Mouse (Mus musculus): Measurements from ENCODE around the gene Casp6. TPM values are rescaled to one million over a fixed set of nuclear protein-coding genes. Genes with fewer than 3 reads are reported as not detected.
A peak's percentile ranks its signal among the peaks of the same experiment; 100 is the strongest.

The Casp6 gene
- polyA plus RNA-seq, 1 experiment from 2014 or later, result 99.8 TPM

- peaks cover 31% of the 10 kb centered on the region for H3K36me3 ChIP-seq
- H3K9me3 ChIP-seq, result no peaks in the 10 kb centered on the region
- peaks cover 4% of the 10 kb centered on the region; the same call in 1 of the 2 replicates for H3K4me1 ChIP-seq
- H3K27ac ChIP-seq, result no peak overlapping the region
- H3K4me3 ChIP-seq, result no peak overlapping the region
- H3K27me3 ChIP-seq (ENCODE audit: insufficient read depth, poor library complexity, severe bottlenecking), result no peaks in the 10 kb centered on the region
- WGBS, result 89% methylated on average over 3 of the region's 3 CpGs
- DNase-seq (ENCODE audit: low spot score), result no peak
These were observed 8.1 kb upstream of the Casp6 start for GRCm38 (mm10) chr3:129893143-129893542.

- peaks cover 12% of the 10 kb centered on the region for H3K4me1 ChIP-seq
- no peak overlapping the region for H3K4me3 ChIP-seq
- 45% methylated on average over 6 of the region's 6 CpGs for WGBS
- peaks cover 16% of the 10 kb centered on the region for H3K36me3 ChIP-seq
- no peak overlapping the region for H3K27ac ChIP-seq
- DNase-seq (ENCODE audit: low spot score), result no peak
- H3K9me3 ChIP-seq, result no peaks in the 10 kb centered on the region
- H3K27me3 ChIP-seq (ENCODE audit: insufficient read depth, poor library complexity, severe bottlenecking), result no peaks in the 10 kb centered on the region
These were observed 4.6 kb upstream of the Casp6 start for GRCm38 (mm10) chr3:129896591-129896990.

DNA sequence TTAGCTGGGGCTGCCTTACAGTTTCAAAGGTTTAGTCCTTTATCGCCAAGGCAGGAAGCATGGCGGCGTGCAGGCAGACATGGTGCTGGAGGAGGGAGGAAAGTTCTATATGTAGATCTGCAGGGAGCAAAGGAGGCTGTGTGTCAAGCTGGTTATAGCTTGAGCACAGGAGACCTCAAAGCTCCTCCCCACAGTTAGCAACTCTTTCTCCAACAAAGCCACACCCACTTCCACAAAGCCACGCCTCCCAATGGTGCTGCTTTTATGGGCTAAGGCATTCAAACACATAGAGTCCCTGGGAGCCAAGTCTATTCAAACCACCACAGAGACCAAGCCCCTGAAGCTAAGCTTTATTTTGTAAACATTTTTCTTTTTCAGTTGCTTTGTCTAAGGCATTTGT is 2.3 kb upstream of the Casp6 start:
- WGBS, result 60% methylated on average over 4 of the region's 4 CpGs
- no peak overlapping the region for H3K27ac ChIP-seq
- no peak for DNase-seq (ENCODE audit: low spot score)
- peaks cover 30% of the 10 kb centered on the region for H3K4me1 ChIP-seq
- H3K36me3 ChIP-seq, result 0 out of 2 replicates have a peak, but pooled peaks cover 2% of the 10 kb centered on the region
- H3K9me3 ChIP-seq, result no peaks in the 10 kb centered on the region
- H3K27me3 ChIP-seq (ENCODE audit: insufficient read depth, poor library complexity, severe bottlenecking), result no peaks in the 10 kb centered on the region
- H3K4me3 ChIP-seq, result no peak overlapping the region

DNA sequence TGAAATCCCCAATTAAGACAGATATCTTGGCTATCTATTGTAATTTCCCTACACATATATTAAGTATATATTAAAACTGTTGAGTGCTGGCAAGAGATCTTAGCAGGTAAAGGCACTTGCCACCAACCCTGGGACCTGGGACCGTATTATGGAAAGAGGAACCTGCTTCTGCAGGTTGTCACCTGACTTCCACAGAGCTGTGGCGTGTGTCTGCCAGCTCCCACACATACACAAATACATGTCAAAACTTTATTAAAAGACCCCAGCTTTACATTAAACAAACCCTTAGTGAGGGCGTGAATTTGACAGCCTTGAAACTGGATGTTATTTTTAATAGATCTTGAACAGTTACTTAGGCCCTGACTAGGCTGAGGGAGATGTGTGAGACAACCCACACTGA is 2.1 kb downstream of the Casp6 start:
- WGBS, result 85% methylated on average over 3 of the region's 3 CpGs
- Histone ChIP-seq H3K27me3 (ENCODE audit: insufficient read depth, poor library complexity, severe bottlenecking) (no peaks in the 10 kb centered on the region), H3K27ac (no peak overlapping the region), H3K9me3 (no peaks in the 10 kb centered on the region), H3K36me3 (peaks cover 25% of the 10 kb centered on the region), H3K4me1 (peaks cover 27% of the 10 kb centered on the region), H3K4me3 (no peak overlapping the region)
- DNase-seq (ENCODE audit: low spot score), result no peak

GRCm38 (mm10) chr3:129903866-129904265 is 2.6 kb downstream of the Casp6 start:
- peaks cover 30% of the 10 kb centered on the region for H3K36me3 ChIP-seq
- no peaks in the 10 kb centered on the region for H3K9me3 ChIP-seq
- H3K27me3 ChIP-seq (ENCODE audit: insufficient read depth, poor library complexity, severe bottlenecking), result no peaks in the 10 kb centered on the region
- no peak for DNase-seq (ENCODE audit: low spot score)
- H3K27ac ChIP-seq, result no peak overlapping the region
- H3K4me3 ChIP-seq, result no peak overlapping the region
- peaks cover 27% of the 10 kb centered on the region for H3K4me1 ChIP-seq
- 80% methylated on average over 8 of the region's 8 CpGs for WGBS

DNA sequence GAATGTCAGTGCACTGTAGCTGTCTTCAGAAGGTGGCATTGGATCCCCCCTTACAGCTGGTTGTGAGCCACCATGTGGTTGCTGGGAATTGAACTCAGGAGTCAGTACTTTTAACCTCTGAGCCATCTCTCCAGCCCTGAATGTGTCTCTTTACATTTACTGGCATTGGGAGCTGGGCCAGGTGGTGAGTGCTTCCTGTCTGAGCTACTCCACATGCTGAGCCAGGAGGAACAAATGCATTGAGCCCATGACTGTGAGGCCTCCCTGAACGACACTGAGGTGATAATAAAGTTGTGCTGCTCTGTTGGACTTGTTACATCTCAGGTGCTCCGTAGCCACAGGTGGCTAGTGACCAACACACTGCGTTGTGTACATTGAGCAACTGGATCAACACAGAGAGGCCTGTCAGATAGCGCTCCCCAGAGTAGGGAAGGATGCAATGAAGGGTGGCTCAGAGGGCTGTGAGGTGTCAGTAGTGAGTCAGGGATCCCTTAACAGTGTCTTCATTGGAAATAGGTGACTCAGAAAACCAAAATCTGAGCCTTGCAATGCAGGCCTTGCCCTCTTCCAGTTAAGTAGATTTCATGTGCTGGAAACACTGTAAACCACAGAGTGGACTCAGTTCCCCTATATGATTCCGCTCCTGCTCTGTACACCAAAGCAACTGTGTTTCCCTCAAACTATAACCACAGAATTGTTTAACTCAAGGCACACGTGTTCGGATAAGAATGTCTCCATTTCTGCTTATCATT is 3.3 kb downstream of the Casp6 start:
- WGBS, result 79% methylated on average over 7 of the region's 7 CpGs
- Histone ChIP-seq H3K36me3 (peaks cover 37% of the 10 kb centered on the region), H3K27me3 (ENCODE audit: insufficient read depth, poor library complexity, severe bottlenecking) (no peaks in the 10 kb centered on the region), H3K27ac (no peak overlapping the region), H3K4me3 (no peak overlapping the region), H3K4me1 (peaks cover 27% of the 10 kb centered on the region), H3K9me3 (no peaks in the 10 kb centered on the region)
- DNase-seq (ENCODE audit: low spot score), result no peak

- Histone ChIP-seq H3K4me1 (no peaks in the 10 kb centered on the region), H3K27me3 (ENCODE audit: insufficient read depth, poor library complexity, severe bottlenecking) (no peaks in the 10 kb centered on the region), H3K27ac (no peak overlapping the region), H3K36me3 (peaks cover 80% of the 10 kb centered on the region), H3K4me3 (no peak overlapping the region), H3K9me3 (no peaks in the 10 kb centered on the region)
- 91% methylated on average over 14 of the region's 14 CpGs for WGBS
- DNase-seq (ENCODE audit: low spot score), result peak; percentile 57
These were observed 10.8 kb downstream of the Casp6 start for GRCm38 (mm10) chr3:129912025-129912424.

DNA sequence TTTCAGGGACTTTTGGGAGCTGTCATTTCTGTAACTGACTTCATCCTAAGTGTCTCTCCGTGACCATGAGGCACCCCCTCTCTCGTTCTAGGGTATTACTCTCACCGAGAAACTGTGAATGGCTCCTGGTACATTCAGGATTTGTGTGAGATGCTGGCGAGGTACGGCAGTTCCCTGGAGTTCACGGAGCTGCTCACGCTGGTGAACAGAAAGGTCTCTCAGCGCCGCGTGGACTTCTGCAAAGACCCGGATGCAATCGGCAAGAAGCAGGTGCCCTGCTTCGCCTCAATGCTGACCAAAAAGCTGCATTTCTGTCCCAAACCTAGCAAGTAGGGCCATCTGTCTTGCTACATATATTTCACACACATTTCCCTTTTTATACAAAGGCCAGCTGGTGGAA is 12.0 kb downstream of the Casp6 start:
- H3K4me3 ChIP-seq, result no peak overlapping the region
- H3K27ac ChIP-seq, result no peak overlapping the region
- 91% methylated on average over 13 of the region's 13 CpGs for WGBS
- H3K27me3 ChIP-seq (ENCODE audit: insufficient read depth, poor library complexity, severe bottlenecking), result no peaks in the 10 kb centered on the region
- DNase-seq (ENCODE audit: low spot score), result peak; percentile 58
- H3K9me3 ChIP-seq, result no peaks in the 10 kb centered on the region
- H3K36me3 ChIP-seq, result peaks cover 70% of the 10 kb centered on the region
- no peaks in the 10 kb centered on the region for H3K4me1 ChIP-seq

DNA sequence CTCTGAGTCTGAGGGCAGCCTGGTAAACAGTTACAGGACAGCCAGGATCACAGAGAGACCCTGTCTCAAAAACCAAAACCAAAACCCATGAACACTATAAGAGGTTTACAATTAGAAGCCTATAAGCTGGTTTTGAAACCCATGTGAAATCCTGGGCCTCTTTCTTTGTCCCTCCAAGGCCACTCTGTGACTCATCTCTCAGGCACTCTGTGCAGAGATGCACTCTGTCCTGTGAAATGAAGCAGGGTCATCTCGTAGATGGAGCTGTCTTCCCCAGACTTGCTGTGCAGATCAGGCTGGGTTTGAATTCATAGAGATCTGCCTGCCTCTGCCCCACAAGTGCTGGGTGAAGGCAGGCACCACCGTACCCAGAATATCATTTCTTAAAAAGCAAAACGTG is 16.2 kb downstream of the Casp6 start:
- WGBS, result 72% methylated on average over 3 of the region's 3 CpGs

DNA sequence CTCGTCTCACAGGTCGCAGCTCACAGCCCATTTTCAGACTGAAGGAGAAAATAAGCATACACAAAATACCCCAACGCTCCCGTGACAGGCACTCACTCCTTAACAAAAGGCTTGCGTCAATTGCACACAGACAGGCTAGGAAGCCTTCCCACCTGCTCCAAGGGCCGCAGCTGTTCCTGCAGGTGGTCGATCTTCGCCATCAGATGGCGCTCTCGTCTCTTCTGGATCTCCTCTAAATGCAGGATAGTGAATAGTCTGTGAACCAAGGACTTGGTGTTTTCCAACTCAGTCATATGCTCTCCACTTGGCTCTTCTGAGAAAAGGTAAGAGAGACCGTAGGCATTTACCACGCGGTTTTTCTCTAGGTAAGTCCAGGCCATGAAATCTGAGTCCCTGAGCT is 17.2 kb downstream of the Casp6 start:
- Histone ChIP-seq H3K9me3 (no peaks in the 10 kb centered on the region), H3K4me1 (no peaks in the 10 kb centered on the region), H3K4me3 (no peak overlapping the region), H3K36me3 (peaks cover 19% of the 10 kb centered on the region), H3K27me3 (ENCODE audit: insufficient read depth, poor library complexity, severe bottlenecking) (no peaks in the 10 kb centered on the region), H3K27ac (no peak overlapping the region)
- WGBS, result 19% methylated on average over 13 of the region's 13 CpGs
- peak; percentile 76 for DNase-seq (ENCODE audit: low spot score)

More for the DNA sequence above, 16.2 kb downstream of the Casp6 start:
- Histone ChIP-seq H3K27me3 (ENCODE audit: insufficient read depth, poor library complexity, severe bottlenecking) (no peaks in the 10 kb centered on the region), H3K4me1 (no peaks in the 10 kb centered on the region), H3K9me3 (no peaks in the 10 kb centered on the region), H3K27ac (no peak overlapping the region), H3K4me3 (no peak overlapping the region), H3K36me3 (peaks cover 29% of the 10 kb centered on the region)
- peak; percentile 24 for DNase-seq (ENCODE audit: low spot score)

DNA sequence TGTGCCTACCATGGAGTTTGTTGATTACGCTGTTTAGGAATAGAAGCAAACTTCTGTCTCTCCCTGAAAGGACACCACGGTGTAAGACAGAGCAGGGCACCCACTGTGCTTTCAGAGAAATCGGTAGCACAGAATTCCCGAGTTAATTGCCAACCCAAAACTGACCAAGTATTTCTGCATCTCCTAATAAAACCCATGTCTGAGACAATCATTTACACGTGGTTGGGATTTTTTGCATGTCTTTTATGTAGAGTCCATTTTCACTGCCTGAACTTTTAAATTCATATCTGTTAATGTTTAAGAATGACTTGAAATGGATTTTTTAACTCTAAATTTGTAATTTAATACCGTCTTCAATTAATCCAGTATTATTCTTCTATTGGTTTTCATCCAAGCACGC is 22.4 kb downstream of the Casp6 start:
- no peaks in the 10 kb centered on the region for H3K9me3 ChIP-seq
- WGBS, result 82% methylated on average over 7 of the region's 7 CpGs
- H3K4me1 ChIP-seq, result no peaks in the 10 kb centered on the region
- no peaks in the 10 kb centered on the region for H3K27me3 ChIP-seq (ENCODE audit: insufficient read depth, poor library complexity, severe bottlenecking)
- no peak overlapping the region for H3K4me3 ChIP-seq
- no peak overlapping the region for H3K27ac ChIP-seq
- H3K36me3 ChIP-seq, result no peaks in the 10 kb centered on the region
- no peak for DNase-seq (ENCODE audit: low spot score)

- DNase-seq (ENCODE audit: low spot score), result peak; percentile 54
- Histone ChIP-seq H3K9me3 (no peaks in the 10 kb centered on the region), H3K4me1 (no peaks in the 10 kb centered on the region), H3K4me3 (no peak overlapping the region), H3K36me3 (no peaks in the 10 kb centered on the region), H3K27ac (no peak overlapping the region), H3K27me3 (ENCODE audit: insufficient read depth, poor library complexity, severe bottlenecking) (no peaks in the 10 kb centered on the region)
- WGBS, result 87% methylated on average over 3 of the region's 3 CpGs
These were observed 24.6 kb downstream of the Casp6 start for GRCm38 (mm10) chr3:129925861-129926260.

DNA sequence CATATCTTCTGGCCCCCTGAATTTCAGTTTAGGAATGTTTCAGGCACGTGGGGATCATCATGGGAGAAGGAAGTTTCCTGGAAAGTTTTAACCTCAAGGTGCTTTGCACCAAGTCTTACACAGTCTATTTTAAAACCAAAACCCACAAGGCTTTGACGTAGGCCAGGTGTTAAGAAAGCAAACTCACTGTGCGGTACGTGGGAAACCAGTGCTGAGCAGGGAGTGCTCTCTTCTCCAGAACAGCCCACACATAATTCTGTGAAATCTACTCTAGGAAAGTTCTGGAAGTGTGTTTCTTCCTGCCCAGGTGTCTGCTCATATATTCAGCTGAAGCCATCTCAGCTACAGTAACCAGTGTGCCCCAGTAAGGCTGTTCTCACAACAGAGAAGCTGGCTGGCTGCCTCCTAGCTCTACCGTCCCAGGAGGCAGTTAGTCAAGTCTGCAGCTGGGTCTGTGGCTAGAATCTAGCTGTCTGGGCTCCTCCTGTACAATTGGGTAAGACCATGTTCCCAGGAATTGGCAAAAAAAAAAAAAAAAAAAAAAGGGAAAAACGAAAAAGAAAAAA is 29.1 kb downstream of the Casp6 start:
- Histone ChIP-seq H3K9me3 (no peaks in the 10 kb centered on the region), H3K4me3 (no peak overlapping the region), H3K36me3 (no peaks in the 10 kb centered on the region), H3K27ac (no peak overlapping the region), H3K27me3 (ENCODE audit: insufficient read depth, poor library complexity, severe bottlenecking) (no peaks in the 10 kb centered on the region), H3K4me1 (no peaks in the 10 kb centered on the region)
- DNase-seq (ENCODE audit: low spot score), result no peak
- WGBS, result 66% methylated on average over 6 of the region's 6 CpGs
